Mouse (Mus musculus): ENCODE results near the gene Man2a1. TPM values are rescaled to one million over a fixed set of nuclear protein-coding genes. Genes with fewer than 3 reads are reported as not detected.
A peak's percentile ranks its signal among the peaks of the same experiment; 100 is the strongest.

Gene Man2a1
- total RNA-seq, 2 experiments from 2014 or later, result 14.6 to 16.2 TPM

- 0 out of 2 replicates have a peak, but pooled peaks have one; percentile 10 for TF ChIP-seq CTCF (conservative IDR thresholded peaks at IDR 0.05)
- Histone ChIP-seq H3K4me3 (no peak overlapping the region), H3K27ac (no peak overlapping the region)
- DNase-seq (ENCODE audit: low spot score in 2 of 2), result no peak
Observed at GRCm38 (mm10) chr17:64608923-64609598, 8.5 kb downstream of the Man2a1 start.

- no peak for TF ChIP-seq CTCF (conservative IDR thresholded peaks at IDR 0.05)
- Histone ChIP-seq H3K27ac (no peak overlapping the region), H3K4me3 (no peak overlapping the region)
- DNase-seq (ENCODE audit: low spot score in 2 of 2), result no peak
Observed at GRCm38 (mm10) chr17:64609741-64610140, 9.2 kb downstream of the Man2a1 start.

DNA sequence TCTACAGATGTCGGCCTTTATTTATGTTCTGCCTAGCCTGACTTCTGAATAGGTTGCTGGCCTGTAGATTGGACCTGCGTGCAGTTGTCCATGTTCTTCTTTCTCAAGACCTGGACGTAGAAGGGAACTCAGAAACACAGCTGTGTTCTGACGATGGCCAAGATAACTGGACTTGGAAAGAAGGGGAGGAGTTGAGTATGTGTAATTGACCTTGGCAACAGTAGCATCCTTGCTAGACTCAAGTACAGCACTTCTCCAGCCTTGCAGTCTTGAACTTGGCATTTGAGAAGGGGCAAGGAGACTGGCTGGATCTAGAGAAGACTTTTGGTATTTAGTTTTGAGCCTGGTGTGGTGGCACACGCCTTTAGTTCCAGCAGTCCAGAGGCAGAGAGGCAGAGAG is 10.9 kb downstream of the Man2a1 start:
- TF ChIP-seq CTCF (conservative IDR thresholded peaks at IDR 0.05), result no peak
- H3K4me3 ChIP-seq, result no peak overlapping the region
- no peak overlapping the region for H3K27ac ChIP-seq
- DNase-seq (ENCODE audit: low spot score in 2 of 2), result no peak

DNA sequence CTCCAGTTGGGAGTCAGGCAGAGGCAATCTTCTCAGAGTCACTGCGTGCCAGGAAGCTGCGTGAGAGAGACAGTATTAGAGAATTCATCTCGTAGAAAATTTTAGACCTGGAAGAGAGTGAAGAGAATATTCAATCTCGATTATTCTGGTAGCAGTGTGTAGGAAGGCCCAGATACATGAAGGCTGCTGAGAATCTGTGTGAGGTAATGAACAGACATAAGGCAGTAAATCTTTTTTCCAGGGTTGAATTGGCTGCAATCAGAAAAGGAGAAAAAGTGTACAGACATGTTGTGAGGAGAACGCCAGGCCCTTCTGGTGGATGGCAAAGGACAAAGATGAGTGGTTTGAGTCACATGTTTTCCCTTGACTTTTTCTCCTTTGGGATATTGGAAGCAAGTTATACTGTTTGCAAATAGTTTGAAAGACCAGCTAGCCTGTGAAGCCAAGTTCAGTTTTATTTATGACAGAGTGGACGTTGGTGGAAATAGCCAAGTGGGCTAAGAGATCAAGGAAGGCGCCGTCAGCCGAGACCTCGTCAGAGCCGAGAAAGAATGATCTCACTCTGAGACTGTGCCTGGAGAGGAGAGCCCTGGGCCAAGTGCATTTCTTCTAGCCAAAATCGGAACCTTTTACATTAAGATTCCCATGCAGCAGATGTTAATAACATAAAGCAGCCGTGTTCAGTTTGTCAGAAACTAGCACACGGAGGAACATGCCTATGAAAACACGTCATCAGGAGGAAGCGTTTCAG is 11.8 kb downstream of the Man2a1 start:
- peak overlapping the region; percentile 40; the same call in 1 of the 2 replicates for H3K27ac ChIP-seq
- H3K4me3 ChIP-seq, result no peak overlapping the region
- no peak for DNase-seq (ENCODE audit: low spot score in 2 of 2)
- TF ChIP-seq CTCF (conservative IDR thresholded peaks at IDR 0.05), result no peak

- H3K27ac ChIP-seq, result no peak overlapping the region
- no peak for DNase-seq (ENCODE audit: low spot score in 2 of 2)
- no peak overlapping the region for H3K4me3 ChIP-seq
- no peak for TF ChIP-seq CTCF (conservative IDR thresholded peaks at IDR 0.05)
Observed at GRCm38 (mm10) chr17:64612930-64613329, 12.4 kb downstream of the Man2a1 start.

GRCm38 (mm10) chr17:64613351-64613750 is 12.8 kb downstream of the Man2a1 start:
- H3K4me3 ChIP-seq, result no peak overlapping the region
- no peak for DNase-seq (ENCODE audit: low spot score in 2 of 2)
- no peak overlapping the region for H3K27ac ChIP-seq
- no peak for TF ChIP-seq CTCF (conservative IDR thresholded peaks at IDR 0.05)

DNA sequence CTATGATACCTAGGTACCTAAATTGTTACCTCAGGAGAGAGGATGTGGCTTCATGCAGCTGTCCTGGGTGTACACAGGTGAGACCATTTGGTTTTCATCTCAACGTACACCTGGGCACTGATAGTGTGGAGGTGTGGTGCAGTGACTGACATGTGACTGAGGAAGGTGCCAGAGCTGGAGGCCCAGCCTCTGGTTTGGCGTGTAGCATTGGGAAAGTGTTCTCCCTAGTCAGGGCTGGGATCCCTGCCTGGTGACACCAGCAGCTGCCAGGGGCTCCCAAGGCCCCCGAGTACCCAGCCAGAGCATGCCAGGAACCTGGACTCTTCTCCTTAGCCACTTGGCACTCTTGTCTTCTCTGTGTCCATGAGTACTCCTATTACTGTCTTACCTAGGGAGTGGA is 14.3 kb downstream of the Man2a1 start:
- no peak for DNase-seq (ENCODE audit: low spot score in 2 of 2)
- no peak for TF ChIP-seq CTCF (conservative IDR thresholded peaks at IDR 0.05)
- no peak overlapping the region for H3K27ac ChIP-seq
- no peak overlapping the region for H3K4me3 ChIP-seq

DNA sequence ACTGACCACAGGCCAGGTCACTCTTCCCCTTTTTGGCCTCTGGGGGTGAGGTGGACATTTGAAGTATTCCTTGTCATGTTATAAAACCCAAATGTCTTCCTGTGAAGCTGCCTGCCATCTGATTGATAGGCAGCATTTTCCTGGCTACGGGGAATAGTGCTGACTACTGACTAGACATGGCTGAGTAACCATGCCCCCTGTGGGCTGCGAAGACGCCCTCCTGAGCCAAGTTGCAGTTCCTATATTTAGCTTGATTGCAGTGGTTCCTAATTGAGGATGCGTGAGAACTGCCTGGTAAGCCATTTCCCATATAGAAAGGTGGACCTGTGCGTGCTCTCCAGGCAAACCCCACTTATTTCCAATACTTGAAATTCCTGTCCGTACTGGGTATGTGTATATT is 14.9 kb downstream of the Man2a1 start:
- H3K27ac ChIP-seq, result no peak overlapping the region
- TF ChIP-seq CTCF (conservative IDR thresholded peaks at IDR 0.05), result no peak
- no peak for DNase-seq (ENCODE audit: low spot score in 2 of 2)
- no peak overlapping the region for H3K4me3 ChIP-seq

DNA sequence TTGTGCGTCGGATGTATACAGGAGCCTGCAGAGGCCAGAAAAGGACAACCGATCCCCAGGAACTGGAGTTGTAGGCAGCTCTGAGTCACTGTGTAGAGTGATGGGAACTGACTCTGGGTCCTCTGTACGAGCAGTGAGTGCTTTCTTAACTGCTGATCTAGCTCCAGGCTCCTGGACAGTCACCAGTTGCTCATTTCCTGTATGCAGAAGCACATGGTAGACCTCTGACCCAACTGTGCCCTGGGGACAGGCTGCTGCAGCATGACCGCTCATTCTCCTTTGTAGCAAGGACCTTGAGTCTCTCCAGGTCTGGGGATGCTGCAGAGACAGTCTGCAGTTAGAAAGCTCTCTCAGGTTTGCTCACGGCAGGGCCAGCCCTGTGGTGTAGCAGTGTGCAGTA is 15.7 kb downstream of the Man2a1 start:
- no peak for TF ChIP-seq CTCF (conservative IDR thresholded peaks at IDR 0.05)
- no peak for DNase-seq (ENCODE audit: low spot score in 2 of 2)
- Histone ChIP-seq H3K4me3 (no peak overlapping the region), H3K27ac (no peak overlapping the region)

- Histone ChIP-seq H3K4me3 (no peak overlapping the region), H3K27ac (no peak overlapping the region)
- TF ChIP-seq CTCF (conservative IDR thresholded peaks at IDR 0.05), result no peak
- DNase-seq (ENCODE audit: low spot score in 2 of 2), result no peak
Observed at GRCm38 (mm10) chr17:64617838-64618237, 17.3 kb downstream of the Man2a1 start.

- Histone ChIP-seq H3K27ac (no peak overlapping the region), H3K4me3 (no peak overlapping the region)
- TF ChIP-seq CTCF (conservative IDR thresholded peaks at IDR 0.05), result no peak
- no peak for DNase-seq (ENCODE audit: low spot score in 2 of 2)
Observed at GRCm38 (mm10) chr17:64618996-64619395, 18.5 kb downstream of the Man2a1 start.

DNA sequence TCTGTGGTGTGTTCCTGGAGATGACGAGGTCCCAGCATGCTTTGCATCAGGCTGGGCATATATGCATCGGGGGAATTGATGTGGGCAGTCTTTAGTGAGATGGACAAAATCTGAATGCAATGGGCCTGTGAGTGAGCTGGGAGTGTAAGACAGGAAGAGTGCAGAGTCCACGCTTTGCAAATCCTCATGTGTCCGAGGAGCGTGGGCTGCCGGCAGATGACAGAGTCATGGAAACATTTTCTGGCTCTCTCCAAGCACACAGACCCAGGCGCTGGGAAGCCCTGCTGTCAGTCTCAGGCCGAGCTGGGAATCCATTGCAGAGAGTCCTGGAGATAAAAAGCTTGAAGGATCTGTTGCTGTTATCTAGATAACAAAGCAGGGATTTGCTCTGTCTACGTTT is 19.6 kb downstream of the Man2a1 start:
- H3K27ac ChIP-seq, result no peak overlapping the region
- H3K4me3 ChIP-seq, result no peak overlapping the region
- TF ChIP-seq CTCF (conservative IDR thresholded peaks at IDR 0.05), result no peak
- no peak for DNase-seq (ENCODE audit: low spot score in 2 of 2)

DNA sequence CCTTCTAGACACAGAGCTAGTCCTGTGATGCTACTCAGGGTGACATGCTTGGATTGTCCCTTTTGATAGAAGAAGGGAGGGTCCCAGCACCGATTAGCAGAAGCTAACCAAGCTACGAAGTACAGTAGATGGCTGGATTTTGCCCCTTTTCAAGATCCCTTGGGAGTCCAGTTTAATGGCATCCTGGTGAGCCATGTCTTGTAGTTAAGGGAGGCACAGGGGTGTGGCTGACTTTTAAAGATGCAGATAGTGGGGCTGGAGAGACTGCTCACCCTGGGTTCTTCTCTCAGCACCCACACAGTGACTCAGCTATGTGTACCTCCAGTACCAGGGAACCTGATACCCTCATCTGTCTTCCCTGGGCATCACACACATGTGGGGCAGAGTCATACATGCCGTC is 20.1 kb downstream of the Man2a1 start:
- H3K4me3 ChIP-seq, result no peak overlapping the region
- no peak for DNase-seq (ENCODE audit: low spot score in 2 of 2)
- no peak for TF ChIP-seq CTCF (conservative IDR thresholded peaks at IDR 0.05)
- no peak overlapping the region for H3K27ac ChIP-seq

GRCm38 (mm10) chr17:64621226-64621625 is 20.7 kb downstream of the Man2a1 start:
- Histone ChIP-seq H3K27ac (no peak overlapping the region), H3K4me3 (no peak overlapping the region)
- DNase-seq (ENCODE audit: low spot score in 2 of 2), result no peak
- no peak for TF ChIP-seq CTCF (conservative IDR thresholded peaks at IDR 0.05)
